Mouse (Mus musculus): ENCODE measurements around the gene Gm13199.

Gene Gm13199

DNA sequence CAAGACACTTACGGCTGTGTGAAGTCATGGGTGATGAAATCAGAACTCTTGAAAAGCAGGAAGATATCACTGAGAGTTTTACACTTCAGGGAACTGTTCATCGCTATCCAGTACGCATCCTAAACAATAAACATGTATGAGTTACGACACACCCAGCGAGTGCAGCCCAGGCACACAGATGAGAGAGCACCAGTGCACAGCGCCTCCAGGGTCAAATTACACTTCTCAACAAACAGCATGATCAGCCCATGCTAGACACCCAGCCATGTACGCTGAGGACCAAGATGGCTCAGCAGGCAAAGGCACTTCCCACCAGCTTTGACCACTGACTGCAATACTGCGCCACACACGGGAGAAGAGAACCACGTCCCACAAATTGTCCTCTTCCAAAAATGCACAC is 41.5 kb downstream of the Gm13199 start:
- no peak for DNase-seq

All from kidney, adult 11 months (tissue).